In the genomic region with DNA sequence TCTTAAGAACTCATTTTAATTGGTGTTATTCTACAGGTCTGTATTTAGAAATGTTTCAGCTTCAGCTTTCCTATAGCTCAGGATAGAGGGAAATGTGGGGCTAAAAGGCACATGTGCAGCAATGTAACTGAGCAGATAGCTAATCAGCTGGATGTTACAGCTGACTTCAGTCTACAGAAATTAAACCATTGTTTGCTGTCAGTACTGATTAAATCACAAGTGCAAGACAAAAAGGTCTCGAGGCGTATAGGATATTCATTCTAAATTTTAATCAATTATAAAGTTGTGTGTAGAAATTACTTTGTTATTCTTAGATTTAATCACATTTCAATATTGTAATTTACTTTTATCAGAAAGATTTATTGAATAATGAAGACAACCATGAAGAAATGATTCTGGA, we compare ENCODE assay signal across 28 mouse cellular contexts. TPM values are rescaled to one million over a fixed set of nuclear protein-coding genes. Genes with fewer than 3 reads are reported as not detected.
"Had no signal": no experiment of that assay in that cellular context is flagged by ENCODE, and none has a peak within 500 bp of the region (broad histone marks: within the 10 kb centered on the region; RNA-seq: fewer than 3 reads in every experiment).

No protein-coding gene starts in this region.

- H3K36me3 ChIP-seq: embryonic facial prominence, embryonic 12.5 days; embryonic facial prominence, embryonic 13.5 days; embryonic facial prominence, embryonic 15.5 days; forebrain, embryonic 12.5 days; forebrain, embryonic 15.5 days had no signal

- H3K4me3 ChIP-seq: embryonic facial prominence, embryonic 10.5 days; embryonic facial prominence, embryonic 12.5 days; embryonic facial prominence, embryonic 13.5 days; embryonic facial prominence, embryonic 15.5 days; erythroblast, embryonic 14.5 days; forebrain, embryonic 10.5 days; forebrain, embryonic 12.5 days; forebrain, embryonic 13.5 days; forebrain, embryonic 15.5 days; gastrocnemius, adult 2 months had no signal

- DNase-seq: cerebellum, adult 2 months; cerebellum, adult 8-10 months; cerebellum, adult 9-10 months; cerebellum, adult 9-11 months; cerebellum, postnatal 10 days; cerebellum, postnatal 14 days; cerebellum, postnatal 25 days; cerebellum, postnatal 36 days; embryo, embryonic 11 days; forebrain, postnatal 0 days; gastrocnemius, adult 2 months; gastrocnemius, postnatal 10 days; gastrocnemius, postnatal 14 days; gastrocnemius, postnatal 25 days; gastrocnemius, postnatal 36 days; heart, adult 11 months; heart, adult 18-20 months had no signal

- H3K9ac ChIP-seq: embryonic facial prominence, embryonic 12.5 days; embryonic facial prominence, embryonic 13.5 days; embryonic facial prominence, embryonic 15.5 days; forebrain, embryonic 12.5 days; forebrain, embryonic 13.5 days; forebrain, embryonic 15.5 days; forebrain, postnatal 0 days had no signal

- H3K27me3 ChIP-seq: embryonic facial prominence, embryonic 12.5 days; embryonic facial prominence, embryonic 13.5 days; embryonic facial prominence, embryonic 15.5 days; forebrain, embryonic 12.5 days; forebrain, embryonic 13.5 days; forebrain, embryonic 15.5 days had no signal

- H3K4me2 ChIP-seq: embryonic facial prominence, embryonic 12.5 days; embryonic facial prominence, embryonic 13.5 days; embryonic facial prominence, embryonic 15.5 days; forebrain, embryonic 12.5 days; forebrain, embryonic 13.5 days; forebrain, embryonic 15.5 days had no signal

- H3K9me3 ChIP-seq: embryonic facial prominence, embryonic 10.5 days; embryonic facial prominence, embryonic 12.5 days; embryonic facial prominence, embryonic 13.5 days; embryonic facial prominence, embryonic 15.5 days; forebrain, embryonic 10.5 days; forebrain, embryonic 12.5 days; forebrain, embryonic 13.5 days; forebrain, embryonic 15.5 days had no signal

- H3K27ac ChIP-seq: embryonic facial prominence, embryonic 10.5 days; embryonic facial prominence, embryonic 12.5 days; embryonic facial prominence, embryonic 13.5 days; embryonic facial prominence, embryonic 15.5 days; forebrain, embryonic 10.5 days; forebrain, embryonic 12.5 days; forebrain, embryonic 13.5 days; forebrain, embryonic 15.5 days; gastrocnemius, adult 2 months had no signal

- H3K4me1 ChIP-seq: embryonic facial prominence, embryonic 10.5 days; embryonic facial prominence, embryonic 12.5 days; embryonic facial prominence, embryonic 13.5 days; embryonic facial prominence, embryonic 15.5 days; forebrain, embryonic 10.5 days; forebrain, embryonic 12.5 days; forebrain, embryonic 13.5 days; forebrain, embryonic 15.5 days had no signal

- ATAC-seq: forebrain, embryonic 14.5 days; forebrain, embryonic 15.5 days; forebrain, embryonic 16.5 days; forebrain, postnatal 0 days had no signal

RNA-seq across cellular contexts. Expression of a gene that starts 56.9 kb away (rescaled TPM):
- polyA plus RNA-seq: erythroblast, embryonic 14.5 days had no signal
